Mouse (Mus musculus): ENCODE measurements around the gene Cfap20. TPM values are rescaled to one million over a fixed set of nuclear protein-coding genes. Genes with fewer than 3 reads are reported as not detected.
A peak's percentile ranks its signal among the peaks of the same experiment; 100 is the strongest.

The Cfap20 gene
- polyA plus RNA-seq, 1 experiment from 2014 or later: 149 TPM

GRCm38 (mm10) chr8:95427594-95428535, 6.8 kb downstream of the Cfap20 start:
- H3K4me2 ChIP-seq (ENCODE audit: low read depth, low read length): peak overlapping the region; percentile 24
- H3K36me3 ChIP-seq (ENCODE audit: control insufficient read depth, insufficient read depth, low read length): no peaks in the 10 kb centered on the region
- H3K27me3 ChIP-seq (ENCODE audit: control insufficient read depth, insufficient read depth, low read depth, low read length): no peaks in the 10 kb centered on the region
- no peaks in the 10 kb centered on the region for H3K9me3 ChIP-seq (ENCODE audit: control insufficient read depth, low read length)
- WGBS: 21% methylated on average over 12 of the region's 12 CpGs
- H3K4me1 ChIP-seq (replicated peaks; ENCODE audit: control insufficient read depth, insufficient read depth, low read length): peaks cover 61% of the 10 kb centered on the region
- peak; percentile 55 for ATAC-seq (ENCODE audit: low read depth)
- H3K27ac ChIP-seq (ENCODE audit: low read length): peak overlapping the region; percentile 95
- H3K4me3 ChIP-seq (ENCODE audit: low read length): no peak overlapping the region
- H3K9ac ChIP-seq (ENCODE audit: low read length): peak overlapping the region; percentile 39

GRCm38 (mm10) chr8:95426781-95427281, 7.8 kb downstream of the Cfap20 start:
- 11% methylated on average over 2 of the region's 2 CpGs for WGBS
- Histone ChIP-seq H3K4me1 (replicated peaks; ENCODE audit: control insufficient read depth, insufficient read depth, low read length) (peaks cover 54% of the 10 kb centered on the region), H3K9me3 (ENCODE audit: control insufficient read depth, low read length) (no peaks in the 10 kb centered on the region), H3K9ac (ENCODE audit: low read length) (no peak overlapping the region), H3K4me3 (ENCODE audit: low read length) (no peak overlapping the region), H3K4me2 (ENCODE audit: low read depth, low read length) (peak overlapping the region; percentile 14; the same call in 1 of the 2 replicates), H3K27me3 (ENCODE audit: control insufficient read depth, insufficient read depth, low read depth, low read length) (no peaks in the 10 kb centered on the region), H3K27ac (ENCODE audit: low read length) (peak overlapping the region; percentile 95), H3K36me3 (ENCODE audit: control insufficient read depth, insufficient read depth, low read length) (no peaks in the 10 kb centered on the region; the same call in 1 of the 2 replicates)
- peak; percentile 48 for ATAC-seq (ENCODE audit: low read depth)

DNA sequence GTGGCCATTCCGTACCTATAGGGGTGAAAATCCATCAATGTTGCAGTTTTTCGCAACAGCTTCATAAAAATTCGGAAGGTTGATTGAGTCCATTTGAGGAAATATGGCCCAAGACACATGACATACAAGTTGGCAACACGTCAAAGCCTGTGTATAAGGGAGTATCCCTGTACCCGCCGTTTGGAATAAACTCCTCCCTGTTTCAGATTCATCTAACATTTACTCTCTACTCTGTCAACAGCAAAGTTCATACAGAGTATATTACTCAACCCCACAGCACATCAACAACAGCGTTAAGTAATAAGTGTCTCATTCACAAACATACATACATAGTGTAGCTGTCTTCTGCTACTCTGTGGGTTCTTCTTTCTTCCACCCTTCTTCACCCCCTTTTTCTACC, 10.0 kb downstream of the Cfap20 start:
- Histone ChIP-seq H3K4me3 (ENCODE audit: low read length) (no peak overlapping the region), H3K9me3 (ENCODE audit: control insufficient read depth, low read length) (no peaks in the 10 kb centered on the region), H3K9ac (ENCODE audit: low read length) (no peak overlapping the region), H3K4me1 (replicated peaks; ENCODE audit: control insufficient read depth, insufficient read depth, low read length) (peaks cover 44% of the 10 kb centered on the region), H3K27ac (ENCODE audit: low read length) (no peak overlapping the region), H3K4me2 (ENCODE audit: low read depth, low read length) (no peak overlapping the region), H3K36me3 (ENCODE audit: control insufficient read depth, insufficient read depth, low read length) (peaks cover 11% of the 10 kb centered on the region), H3K27me3 (ENCODE audit: control insufficient read depth, insufficient read depth, low read depth, low read length) (no peaks in the 10 kb centered on the region)
- WGBS: 72% methylated on average over 7 of the region's 7 CpGs
- no peak for ATAC-seq (ENCODE audit: low read depth)

DNA sequence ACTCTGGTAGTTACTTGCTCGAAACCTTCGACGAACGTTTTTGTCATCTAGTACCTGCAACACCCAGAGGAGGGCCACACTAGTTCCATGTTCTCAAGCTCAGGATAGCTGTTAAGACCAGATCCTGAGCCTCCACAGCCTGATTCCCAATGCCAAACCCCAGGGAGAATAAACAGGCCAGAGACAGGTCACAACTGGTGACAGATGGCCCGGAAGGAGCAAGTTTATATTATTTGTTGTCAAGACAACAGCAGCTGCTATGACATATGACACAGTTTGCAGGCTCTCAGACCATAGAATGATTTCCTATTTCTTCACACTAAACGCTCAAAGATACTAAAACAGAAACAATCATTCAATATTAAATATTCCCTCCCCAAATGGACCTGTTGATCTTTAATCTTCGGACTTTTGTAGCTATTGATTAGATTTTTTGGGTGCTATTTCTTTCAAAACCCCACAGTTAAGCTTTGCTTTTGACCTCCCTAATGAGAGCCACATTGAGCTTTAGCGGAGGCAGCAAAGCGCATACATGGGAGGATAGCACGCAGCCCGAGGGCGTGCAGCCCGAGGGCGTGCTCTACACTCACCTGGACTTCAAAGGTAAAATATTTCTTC, 12.4 kb downstream of the Cfap20 start:
- Histone ChIP-seq H3K9ac (ENCODE audit: low read length) (no peak overlapping the region), H3K27ac (ENCODE audit: low read length) (no peak overlapping the region), H3K4me2 (ENCODE audit: low read depth, low read length) (no peak overlapping the region), H3K9me3 (ENCODE audit: control insufficient read depth, low read length) (no peaks in the 10 kb centered on the region), H3K4me1 (replicated peaks; ENCODE audit: control insufficient read depth, insufficient read depth, low read length) (peaks cover 20% of the 10 kb centered on the region), H3K4me3 (ENCODE audit: low read length) (no peak overlapping the region), H3K36me3 (ENCODE audit: control insufficient read depth, insufficient read depth, low read length) (peaks cover 11% of the 10 kb centered on the region), H3K27me3 (ENCODE audit: control insufficient read depth, insufficient read depth, low read depth, low read length) (no peaks in the 10 kb centered on the region)
- WGBS: 88% methylated on average over 14 of the region's 14 CpGs
- ATAC-seq (ENCODE audit: low read depth): no peak

GRCm38 (mm10) chr8:95411309-95411972, 23.2 kb downstream of the Cfap20 start:
- Histone ChIP-seq H3K27ac (ENCODE audit: low read length) (peak overlapping the region; percentile 61), H3K9me3 (ENCODE audit: control insufficient read depth, low read length) (no peaks in the 10 kb centered on the region), H3K36me3 (ENCODE audit: control insufficient read depth, insufficient read depth, low read length) (no peaks in the 10 kb centered on the region), H3K27me3 (ENCODE audit: control insufficient read depth, insufficient read depth, low read depth, low read length) (no peaks in the 10 kb centered on the region), H3K4me1 (replicated peaks; ENCODE audit: control insufficient read depth, insufficient read depth, low read length) (no peaks in the 10 kb centered on the region; the same call in 1 of the 2 replicates), H3K9ac (ENCODE audit: low read length) (no peak overlapping the region), H3K4me3 (ENCODE audit: low read length) (no peak overlapping the region), H3K4me2 (ENCODE audit: low read depth, low read length) (no peak overlapping the region; the same call in 1 of the 2 replicates)
- ATAC-seq (ENCODE audit: low read depth): peak; percentile 64; the same call in 1 of the 2 replicates
- WGBS: 38% methylated on average over 10 of the region's 10 CpGs

DNA sequence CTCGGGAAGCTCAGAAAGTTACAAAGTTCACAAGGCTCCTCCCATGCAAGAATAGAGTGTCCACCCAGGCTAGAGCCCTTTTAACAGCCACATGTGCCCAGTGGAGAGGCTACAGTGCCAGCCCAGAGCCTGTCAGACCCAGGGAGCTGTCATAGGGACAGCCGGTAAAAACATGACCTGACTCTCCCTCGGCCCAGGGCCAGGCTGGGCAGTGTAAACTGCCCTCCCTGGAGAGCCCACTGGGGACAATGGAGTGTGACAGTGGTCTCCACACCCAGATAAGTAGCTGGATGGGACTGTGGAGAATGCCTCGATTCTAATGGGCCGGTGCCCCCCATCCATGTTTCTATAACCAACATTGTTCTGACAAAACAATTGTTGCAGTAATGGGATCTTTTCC, 25.2 kb downstream of the Cfap20 start:
- Histone ChIP-seq H3K4me2 (ENCODE audit: low read depth, low read length) (no peak overlapping the region), H3K27me3 (ENCODE audit: control insufficient read depth, insufficient read depth, low read depth, low read length) (no peaks in the 10 kb centered on the region), H3K4me1 (replicated peaks; ENCODE audit: control insufficient read depth, insufficient read depth, low read length) (no peaks in the 10 kb centered on the region; the same call in 1 of the 2 replicates), H3K9ac (ENCODE audit: low read length) (no peak overlapping the region), H3K27ac (ENCODE audit: low read length) (peak overlapping the region; percentile 37), H3K9me3 (ENCODE audit: control insufficient read depth, low read length) (no peaks in the 10 kb centered on the region), H3K4me3 (ENCODE audit: low read length) (no peak overlapping the region), H3K36me3 (ENCODE audit: control insufficient read depth, insufficient read depth, low read length) (no peaks in the 10 kb centered on the region)
- peak; percentile 85 for ATAC-seq (ENCODE audit: low read depth)
- WGBS: 49% methylated on average over 5 of the region's 5 CpGs

DNA sequence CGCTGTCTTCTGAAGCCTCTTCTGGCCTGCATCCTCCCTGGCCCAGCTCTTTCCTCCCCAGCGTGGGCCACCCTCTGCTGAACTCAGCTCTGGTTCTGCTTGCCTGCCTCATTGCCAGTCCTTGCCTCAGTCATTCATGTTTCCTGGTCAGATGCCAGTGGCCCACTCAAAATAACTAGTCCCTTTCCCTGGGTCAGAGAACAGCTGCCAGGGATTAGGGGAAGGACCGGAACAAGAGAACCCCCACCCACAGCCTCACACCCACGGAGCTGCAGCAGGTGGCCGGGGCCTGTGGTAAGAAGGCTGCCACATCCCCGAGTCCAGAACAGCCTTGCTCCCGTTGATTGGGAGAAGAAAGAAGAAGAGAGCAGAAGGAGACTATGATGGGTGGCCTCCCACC, 33.6 kb downstream of the Cfap20 start:
- no peaks in the 10 kb centered on the region for H3K36me3 ChIP-seq (ENCODE audit: control insufficient read depth, insufficient read depth, low read length)
- no peak overlapping the region for H3K4me2 ChIP-seq (ENCODE audit: low read depth, low read length)
- H3K9ac ChIP-seq (ENCODE audit: low read length): no peak overlapping the region
- no peak overlapping the region for H3K4me3 ChIP-seq (ENCODE audit: low read length)
- peaks cover 6% of the 10 kb centered on the region; the same call in 1 of the 2 replicates for H3K4me1 ChIP-seq (replicated peaks; ENCODE audit: control insufficient read depth, insufficient read depth, low read length)
- no peaks in the 10 kb centered on the region for H3K9me3 ChIP-seq (ENCODE audit: control insufficient read depth, low read length)
- no peak for ATAC-seq (ENCODE audit: low read depth)
- no peaks in the 10 kb centered on the region for H3K27me3 ChIP-seq (ENCODE audit: control insufficient read depth, insufficient read depth, low read depth, low read length)
- H3K27ac ChIP-seq (ENCODE audit: low read length): no peak overlapping the region
- 78% methylated on average over 7 of the region's 7 CpGs for WGBS

DNA sequence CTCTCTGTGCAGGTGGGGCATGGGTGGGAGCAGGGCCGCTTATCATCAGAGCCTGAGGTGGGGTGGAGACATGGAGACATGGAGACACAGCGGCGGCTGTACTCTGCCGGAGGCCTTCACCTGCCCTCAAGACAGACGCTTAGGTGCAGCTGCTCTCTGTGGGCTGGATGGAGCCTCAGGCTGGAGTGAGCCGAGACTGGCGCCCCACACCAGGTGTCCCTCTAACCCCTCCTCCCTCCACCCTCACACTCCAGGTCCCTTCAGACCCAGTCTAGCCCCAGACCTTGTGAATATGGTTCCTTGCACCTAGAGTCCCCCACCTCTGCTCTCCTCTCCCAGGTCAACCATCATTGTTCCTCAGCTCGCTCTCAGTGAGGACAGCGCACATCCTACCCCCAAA, 35.5 kb downstream of the Cfap20 start:
- Histone ChIP-seq H3K27ac (ENCODE audit: low read length) (no peak overlapping the region), H3K4me1 (replicated peaks; ENCODE audit: control insufficient read depth, insufficient read depth, low read length) (peaks cover 17% of the 10 kb centered on the region), H3K4me3 (ENCODE audit: low read length) (no peak overlapping the region), H3K9ac (ENCODE audit: low read length) (no peak overlapping the region), H3K4me2 (ENCODE audit: low read depth, low read length) (no peak overlapping the region), H3K36me3 (ENCODE audit: control insufficient read depth, insufficient read depth, low read length) (no peaks in the 10 kb centered on the region), H3K27me3 (ENCODE audit: control insufficient read depth, insufficient read depth, low read depth, low read length) (no peaks in the 10 kb centered on the region), H3K9me3 (ENCODE audit: control insufficient read depth, low read length) (no peaks in the 10 kb centered on the region)
- WGBS: 64% methylated on average over 9 of the region's 9 CpGs
- no peak for ATAC-seq (ENCODE audit: low read depth)

Measured in lung, embryonic 16.5 days (tissue).